Mouse (Mus musculus): Measurements from ENCODE around the gene Dnajc6.

DNA sequence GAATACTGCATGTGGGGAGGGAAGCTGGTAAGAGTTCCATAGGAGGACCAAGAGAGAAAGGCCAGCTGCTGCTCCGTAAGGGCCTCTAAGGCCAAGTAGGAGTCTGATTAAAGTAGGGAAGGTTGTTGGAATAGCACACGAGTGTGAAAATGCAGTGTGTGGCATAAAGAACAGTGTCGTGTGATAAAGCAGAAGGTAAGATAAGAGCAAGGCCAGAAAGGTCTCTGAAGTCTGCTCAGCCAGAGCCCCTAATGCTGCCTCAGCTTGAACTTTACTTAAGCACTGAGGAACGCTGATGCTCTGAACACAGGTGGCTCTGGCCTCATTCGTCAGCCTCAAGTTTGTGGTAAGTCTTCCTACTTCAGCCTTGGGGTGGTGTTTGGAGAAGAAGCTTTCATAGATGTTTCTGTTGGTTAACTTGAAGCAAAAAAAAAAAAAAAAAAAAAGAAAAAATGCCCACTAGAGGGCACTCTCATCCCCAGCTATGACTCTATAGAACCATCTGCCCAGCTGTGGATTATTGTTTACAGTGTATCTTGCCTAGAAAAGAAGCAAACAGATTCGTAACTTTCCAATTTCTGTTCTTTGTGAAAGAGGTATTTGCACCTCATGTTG lies 160.6 kb downstream of the Dnajc6 start:
- TF ChIP-seq CTCF (IDR thresholded peaks at IDR 0.05; ENCODE audit: borderline replicate concordance, insufficient read depth, low read depth, low read length) (no peak), POLR2A (IDR thresholded peaks at IDR 0.05; ENCODE audit: borderline replicate concordance, insufficient read depth, low read length) (no peak)

All from cerebellum, adult 2 months (tissue).